Mouse (Mus musculus) hematopoietic stem cell, adult 5-6 weeks (primary cell): Measurements from ENCODE around the gene Gm20696. TPM values are rescaled to one million over a fixed set of nuclear protein-coding genes. Genes with fewer than 3 reads are reported as not detected.

Source experiments
- ATAC-seq, 2 experiments: fragments of 125-278 bp in 1 of 2; replicated peaks in 1 of 2; 2 replicates each; pipeline ENCODE4 v1.8.0; 2016 to 2017; ENCODE audit warnings: inconsistent platforms in 2 of 2, mild to moderate bottlenecking in 2 of 2, moderate number of reproducible peaks in 2 of 2, low read depth in 1 of 2, moderate TSS enrichment in 1 of 2; ENCODE audit not compliant: low FRiP score in 2 of 2, poor library complexity in 2 of 2, severe bottlenecking in 2 of 2, insufficient read depth in 1 of 2, low TSS enrichment in 1 of 2
- total RNA-seq: library from RNA; stranded (forward); fragments of 172-1452, 232-1000 nt; gene quantifications from 2 replicates; pipeline ENCODE4 v1.2.3, GENCODE M21; 2017

Gm20696 gene
- total RNA-seq: 1.9 and 9.3 TPM in 2 replicates

- peak; percentile 6 to 29; a peak in 2 of 4 replicates for ATAC-seq
Observed at GRCm38 (mm10) chr6:99666318-99667171, at the start of gene Gm20696, which contains the start of gene Eif4e3. Gene Gm20696, minus strand, starts transcription at chr6:99666797. Gene Eif4e3, minus strand, starts transcription at chr6:99666771.

- no peak for ATAC-seq
Observed at GRCm38 (mm10) chr6:99715913-99716312, 49.3 kb upstream of the Gm20696 start.

- ATAC-seq: no peak
Observed at GRCm38 (mm10) chr6:99715191-99715590, 48.6 kb upstream of the Gm20696 start.

GRCm38 (mm10) chr6:99713256-99713655 is 46.7 kb upstream of the Gm20696 start:
- no peak for ATAC-seq

GRCm38 (mm10) chr6:99711576-99712101 is 45.0 kb upstream of the Gm20696 start:
- ATAC-seq: no peak

GRCm38 (mm10) chr6:99700484-99700883 is 33.9 kb upstream of the Gm20696 start:
- no peak for ATAC-seq

GRCm38 (mm10) chr6:99692916-99693841 is 26.6 kb upstream of the Gm20696 start:
- no peak for ATAC-seq

- no peak for ATAC-seq
Observed at GRCm38 (mm10) chr6:99692206-99692915, 25.8 kb upstream of the Gm20696 start, which contains the start of gene Gpr27. Gene Gpr27, plus strand, starts transcription at chr6:99692679.

- no peak for ATAC-seq
Observed at GRCm38 (mm10) chr6:99691666-99692205, 25.1 kb upstream of the Gm20696 start.

- no peak for ATAC-seq
Observed at GRCm38 (mm10) chr6:99688513-99688912, 21.9 kb upstream of the Gm20696 start.

- peak; percentile 68 to 69; a peak in 3 of 4 replicates for ATAC-seq
Observed at GRCm38 (mm10) chr6:99684899-99685298, 18.3 kb upstream of the Gm20696 start.

- ATAC-seq: no peak
Observed at GRCm38 (mm10) chr6:99683974-99684373, 17.4 kb upstream of the Gm20696 start.

- no peak for ATAC-seq
Observed at GRCm38 (mm10) chr6:99678108-99678507, 11.5 kb upstream of the Gm20696 start.

GRCm38 (mm10) chr6:99677325-99677724 is 10.7 kb upstream of the Gm20696 start:
- no peak for ATAC-seq

- no peak for ATAC-seq
Observed at GRCm38 (mm10) chr6:99674482-99674881, 7.9 kb upstream of the Gm20696 start.

- no peak for ATAC-seq
Observed at GRCm38 (mm10) chr6:99671768-99672167, 5.2 kb upstream of the Gm20696 start.
